Mouse (Mus musculus): ENCODE data around the gene 9930022D16Rik.

Gene 9930022D16Rik

GRCm38 (mm10) chr11:109456261-109456660, 42.5 kb downstream of the 9930022D16Rik start:
- no peak for DNase-seq (ENCODE audit: low spot score)

- DNase-seq (ENCODE audit: low spot score): no peak
These were observed 44.4 kb downstream of the 9930022D16Rik start for GRCm38 (mm10) chr11:109458165-109458564.

GRCm38 (mm10) chr11:109460586-109460985, 46.9 kb downstream of the 9930022D16Rik start:
- DNase-seq (ENCODE audit: low spot score): peak; percentile 83

GRCm38 (mm10) chr11:109465068-109465467, 51.4 kb downstream of the 9930022D16Rik start:
- no peak for DNase-seq (ENCODE audit: low spot score)

GRCm38 (mm10) chr11:109466987-109467386, 53.3 kb downstream of the 9930022D16Rik start:
- DNase-seq (ENCODE audit: low spot score): peak; percentile 30

GRCm38 (mm10) chr11:109468133-109468532, 54.4 kb downstream of the 9930022D16Rik start:
- peak; percentile 57 for DNase-seq (ENCODE audit: low spot score)

Measured in adipocyte (in vitro differentiated cells).